Mouse (Mus musculus): ENCODE measurements around the gene Heatr9. TPM values are rescaled to one million over a fixed set of nuclear protein-coding genes. Genes with fewer than 3 reads are reported as not detected.
"Not testable (repeated sequence)": the region's sequence is repeated elsewhere in the genome, so short reads cannot be mapped to it uniquely, and the experiment has no call there.

Gene Heatr9
- polyA plus RNA-seq, 1 experiment from 2014 or later: not detected

DNA sequence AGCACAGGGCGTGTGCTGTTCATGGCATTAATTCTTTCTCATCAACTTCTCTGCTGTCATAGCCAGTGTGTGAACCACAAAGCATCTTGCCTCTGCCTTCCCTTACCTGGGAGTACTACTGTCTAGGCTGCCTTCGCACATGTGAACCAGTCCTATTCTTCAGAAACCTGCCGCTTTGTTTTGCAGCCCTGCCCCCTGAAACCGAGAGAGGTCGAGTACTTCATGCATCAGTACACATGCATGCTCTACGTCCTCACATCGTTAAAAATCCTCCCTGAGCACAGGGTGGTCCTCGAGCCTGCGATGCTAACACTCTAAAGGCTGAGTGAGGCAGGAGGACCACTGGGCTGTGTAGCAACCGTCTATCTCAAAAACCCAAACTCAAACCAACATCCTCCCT is 35.1 kb upstream of the Heatr9 start:
- no peak overlapping the region for H3K4me3 ChIP-seq (replicated peaks; ENCODE audit: low read length)
- H3K36me3 ChIP-seq (ENCODE audit: control insufficient read depth, insufficient read depth, low read length): no peaks in the 10 kb centered on the region
- H3K9me3 ChIP-seq (replicated peaks; ENCODE audit: control insufficient read depth, low read length): no peaks in the 10 kb centered on the region
- no peaks in the 10 kb centered on the region for H3K27me3 ChIP-seq (ENCODE audit: control insufficient read depth, insufficient read depth, low read length)
- ATAC-seq (ENCODE audit: insufficient read depth, low FRiP score): no peak
- 72% methylated on average over 10 of the region's 10 CpGs for WGBS
- no peak overlapping the region for H3K27ac ChIP-seq (ENCODE audit: low read length)
- no peak overlapping the region for H3K4me2 ChIP-seq (ENCODE audit: low read depth, low read length)
- H3K4me1 ChIP-seq (ENCODE audit: control insufficient read depth, insufficient read depth, low read length): no peaks in the 10 kb centered on the region
- no peak overlapping the region for H3K9ac ChIP-seq (ENCODE audit: low read length)

DNA sequence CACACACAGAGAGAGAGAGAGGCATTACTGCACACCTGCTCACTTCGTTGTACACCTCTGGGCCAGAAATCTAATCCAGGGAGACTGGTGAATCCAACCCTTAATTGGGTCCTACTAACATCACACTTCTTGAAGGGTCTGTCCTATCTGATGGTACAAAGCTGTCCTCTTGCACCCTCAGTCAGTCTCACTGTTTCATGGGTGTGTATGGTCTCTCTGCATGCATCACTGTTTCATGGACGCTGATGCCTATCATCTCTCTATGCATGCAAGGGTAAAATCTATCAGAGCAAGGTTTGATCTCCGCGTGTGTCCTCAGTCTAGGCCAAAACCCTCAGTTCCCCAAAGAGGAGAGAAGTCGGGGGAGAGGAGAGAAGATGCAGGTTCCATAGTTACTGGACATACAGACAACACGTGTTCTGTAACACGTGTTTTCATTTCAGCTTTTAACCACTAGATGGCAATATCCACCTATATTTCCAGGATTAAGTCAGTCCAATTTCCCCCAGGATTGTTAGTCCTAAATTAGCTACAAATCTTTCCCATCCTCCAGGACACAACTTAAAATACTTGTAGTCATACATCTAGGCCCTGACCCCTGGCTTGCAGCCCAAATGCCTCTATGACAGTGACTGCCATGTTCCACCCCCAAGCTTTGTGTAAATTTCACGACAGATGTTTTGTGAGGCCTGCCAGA is 34.3 kb upstream of the Heatr9 start:
- no peaks in the 10 kb centered on the region for H3K27me3 ChIP-seq (ENCODE audit: control insufficient read depth, insufficient read depth, low read length)
- no peak overlapping the region for H3K9ac ChIP-seq (ENCODE audit: low read length)
- H3K27ac ChIP-seq (ENCODE audit: low read length): no peak overlapping the region
- H3K9me3 ChIP-seq (replicated peaks; ENCODE audit: control insufficient read depth, low read length): no peaks in the 10 kb centered on the region
- H3K36me3 ChIP-seq (ENCODE audit: control insufficient read depth, insufficient read depth, low read length): no peaks in the 10 kb centered on the region
- H3K4me3 ChIP-seq (replicated peaks; ENCODE audit: low read length): no peak overlapping the region
- no peaks in the 10 kb centered on the region for H3K4me1 ChIP-seq (ENCODE audit: control insufficient read depth, insufficient read depth, low read length)
- ATAC-seq (ENCODE audit: insufficient read depth, low FRiP score): peak; percentile 56; the same call in 1 of the 2 replicates
- H3K4me2 ChIP-seq (ENCODE audit: low read depth, low read length): no peak overlapping the region
- WGBS: 26% methylated on average over 8 of the region's 8 CpGs

DNA sequence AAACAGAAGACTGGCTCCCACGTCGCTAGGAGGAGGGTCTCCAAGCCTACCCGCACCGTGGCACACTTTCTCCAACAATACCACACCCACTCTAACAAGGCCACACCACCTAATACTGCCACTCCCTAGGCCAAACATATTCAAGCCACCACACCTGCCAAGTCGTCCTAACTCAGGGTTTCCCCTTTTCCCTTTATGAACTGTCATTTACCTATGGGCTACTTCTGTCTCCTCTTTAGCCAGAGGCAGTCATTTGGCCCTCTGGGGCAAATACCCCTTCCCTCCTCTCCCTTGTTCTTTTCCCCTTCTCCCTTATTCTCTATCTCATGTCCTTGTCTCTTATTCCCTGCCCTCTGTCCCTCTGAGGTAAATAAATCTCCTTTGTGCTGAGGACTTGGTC is 29.7 kb upstream of the Heatr9 start:
- H3K4me3 ChIP-seq (replicated peaks; ENCODE audit: low read length): no peak overlapping the region
- H3K9ac ChIP-seq (ENCODE audit: low read length): no peak overlapping the region
- H3K27me3 ChIP-seq (ENCODE audit: control insufficient read depth, insufficient read depth, low read length): no peaks in the 10 kb centered on the region
- H3K9me3 ChIP-seq (replicated peaks; ENCODE audit: control insufficient read depth, low read length): no peaks in the 10 kb centered on the region
- ATAC-seq (ENCODE audit: insufficient read depth, low FRiP score): no peak
- 71% methylated on average over 5 of the region's 5 CpGs for WGBS
- no peak overlapping the region for H3K27ac ChIP-seq (ENCODE audit: low read length)
- H3K4me2 ChIP-seq (ENCODE audit: low read depth, low read length): no peak overlapping the region
- H3K36me3 ChIP-seq (ENCODE audit: control insufficient read depth, insufficient read depth, low read length): no peaks in the 10 kb centered on the region
- no peaks in the 10 kb centered on the region for H3K4me1 ChIP-seq (ENCODE audit: control insufficient read depth, insufficient read depth, low read length)

DNA sequence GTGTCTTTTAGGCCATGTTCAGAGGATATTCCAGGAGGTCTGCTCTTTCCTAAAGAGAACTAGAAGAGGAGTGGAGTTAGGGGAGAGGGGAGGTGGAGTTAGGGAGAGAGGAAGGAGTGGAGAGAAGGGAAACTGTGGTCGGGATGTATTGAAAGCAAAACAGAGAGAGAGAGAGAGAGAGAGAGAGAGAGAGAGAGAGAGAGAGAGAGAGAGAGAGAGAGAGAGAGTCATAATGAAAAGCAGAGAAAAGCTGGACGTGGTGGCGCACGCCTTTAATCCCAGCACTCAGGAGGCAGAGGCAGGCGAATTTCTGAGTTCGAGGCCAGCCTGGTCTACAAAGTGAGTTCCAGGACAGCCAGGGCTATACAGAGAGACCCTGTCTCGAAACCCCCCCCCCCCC is 29.1 kb upstream of the Heatr9 start:
- H3K4me3 ChIP-seq (replicated peaks; ENCODE audit: low read length); H3K9me3 ChIP-seq (replicated peaks; ENCODE audit: control insufficient read depth, low read length); H3K27ac ChIP-seq (ENCODE audit: low read length); ATAC-seq (ENCODE audit: insufficient read depth, low FRiP score); H3K4me2 ChIP-seq (ENCODE audit: low read depth, low read length); H3K4me1 ChIP-seq (ENCODE audit: control insufficient read depth, insufficient read depth, low read length); H3K9ac ChIP-seq (ENCODE audit: low read length); H3K36me3 ChIP-seq (ENCODE audit: control insufficient read depth, insufficient read depth, low read length); H3K27me3 ChIP-seq (ENCODE audit: control insufficient read depth, insufficient read depth, low read length): not testable (repeated sequence)
- WGBS: 83% methylated on average over 7 of the region's 7 CpGs

DNA sequence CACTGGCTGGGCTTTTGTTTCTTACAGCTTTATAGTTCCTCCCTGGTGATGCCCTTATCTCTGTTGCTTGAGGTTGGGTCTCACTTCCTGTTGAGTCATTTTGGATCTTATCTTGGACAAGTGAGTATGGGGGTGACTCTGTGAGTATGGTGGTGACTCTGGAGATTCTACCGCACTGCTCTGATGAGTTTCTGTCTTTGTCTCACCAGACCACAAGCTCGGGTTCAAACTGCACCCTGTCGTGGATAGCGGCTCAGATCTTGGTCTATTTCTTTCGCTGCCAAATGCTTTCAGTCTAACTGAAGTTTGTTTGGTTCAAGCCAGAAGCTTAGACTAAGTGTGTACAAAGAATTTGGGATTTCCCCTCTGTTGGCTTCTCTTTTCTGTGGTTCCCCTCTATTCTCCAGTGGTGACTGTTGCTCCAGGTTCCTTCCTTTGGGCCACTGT is 28.2 kb upstream of the Heatr9 start:
- Histone ChIP-seq H3K4me2 (ENCODE audit: low read depth, low read length) (no peak overlapping the region), H3K4me3 (replicated peaks; ENCODE audit: low read length) (no peak overlapping the region), H3K27me3 (ENCODE audit: control insufficient read depth, insufficient read depth, low read length) (no peaks in the 10 kb centered on the region), H3K4me1 (ENCODE audit: control insufficient read depth, insufficient read depth, low read length) (no peaks in the 10 kb centered on the region), H3K27ac (ENCODE audit: low read length) (no peak overlapping the region), H3K9me3 (replicated peaks; ENCODE audit: control insufficient read depth, low read length) (no peaks in the 10 kb centered on the region), H3K36me3 (ENCODE audit: control insufficient read depth, insufficient read depth, low read length) (no peaks in the 10 kb centered on the region), H3K9ac (ENCODE audit: low read length) (no peak overlapping the region)
- WGBS: 72% methylated on average over 5 of the region's 5 CpGs
- ATAC-seq (ENCODE audit: insufficient read depth, low FRiP score): no peak

DNA sequence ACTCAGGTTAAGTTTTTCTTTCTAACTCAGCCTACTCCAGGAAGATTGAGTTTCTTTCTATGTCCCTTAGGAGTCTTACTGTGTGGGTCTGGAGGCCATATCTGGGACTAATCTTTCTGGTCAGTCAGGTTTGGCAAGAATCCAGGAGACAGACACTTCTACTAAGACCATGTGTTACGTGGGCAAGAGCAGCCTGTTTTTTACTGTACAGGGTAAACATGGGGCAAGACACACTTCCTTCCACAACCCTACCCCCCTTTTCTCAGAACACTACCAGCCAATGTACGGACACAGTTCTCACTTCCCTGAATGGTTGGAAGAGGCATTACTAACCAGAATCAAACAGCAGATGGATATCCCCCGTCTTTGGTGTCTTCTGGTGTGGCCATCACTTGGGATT is 22.2 kb upstream of the Heatr9 start:
- H3K9ac ChIP-seq (ENCODE audit: low read length): no peak overlapping the region
- no peaks in the 10 kb centered on the region for H3K27me3 ChIP-seq (ENCODE audit: control insufficient read depth, insufficient read depth, low read length)
- no peaks in the 10 kb centered on the region for H3K36me3 ChIP-seq (ENCODE audit: control insufficient read depth, insufficient read depth, low read length)
- WGBS: 51% methylated on average over 3 of the region's 3 CpGs
- H3K4me3 ChIP-seq (replicated peaks; ENCODE audit: low read length): no peak overlapping the region
- no peak overlapping the region for H3K4me2 ChIP-seq (ENCODE audit: low read depth, low read length)
- H3K4me1 ChIP-seq (ENCODE audit: control insufficient read depth, insufficient read depth, low read length): no peaks in the 10 kb centered on the region
- peak; percentile 77; the same call in 1 of the 2 replicates for ATAC-seq (ENCODE audit: insufficient read depth, low FRiP score)
- H3K27ac ChIP-seq (ENCODE audit: low read length): no peak overlapping the region
- no peaks in the 10 kb centered on the region for H3K9me3 ChIP-seq (replicated peaks; ENCODE audit: control insufficient read depth, low read length)

DNA sequence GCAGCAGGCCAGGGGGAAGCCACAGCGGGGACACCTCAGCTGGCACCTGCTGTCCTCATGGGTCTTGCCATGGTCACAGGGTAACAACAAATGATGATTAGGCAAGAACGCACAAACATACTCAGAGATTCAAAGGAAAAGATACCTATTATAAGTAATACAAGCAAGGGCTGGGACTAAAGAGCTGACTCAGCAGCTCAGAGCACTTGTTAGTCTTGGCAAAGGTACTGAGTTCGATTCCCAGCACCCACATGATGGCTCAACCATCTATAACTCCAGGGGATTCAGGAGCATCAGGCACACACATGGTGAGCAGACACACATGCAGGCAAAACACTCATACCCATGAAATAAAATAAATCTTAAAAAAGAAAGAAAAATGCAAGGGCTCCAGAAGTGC is 19.4 kb upstream of the Heatr9 start:
- Histone ChIP-seq H3K4me2 (ENCODE audit: low read depth, low read length) (no peak overlapping the region), H3K9me3 (replicated peaks; ENCODE audit: control insufficient read depth, low read length) (no peaks in the 10 kb centered on the region), H3K27me3 (ENCODE audit: control insufficient read depth, insufficient read depth, low read length) (no peaks in the 10 kb centered on the region), H3K9ac (ENCODE audit: low read length) (no peak overlapping the region), H3K4me1 (ENCODE audit: control insufficient read depth, insufficient read depth, low read length) (no peaks in the 10 kb centered on the region), H3K27ac (ENCODE audit: low read length) (no peak overlapping the region), H3K36me3 (ENCODE audit: control insufficient read depth, insufficient read depth, low read length) (no peaks in the 10 kb centered on the region), H3K4me3 (replicated peaks; ENCODE audit: low read length) (no peak overlapping the region)
- no peak for ATAC-seq (ENCODE audit: insufficient read depth, low FRiP score)
- WGBS: 91% methylated on average over 3 of the region's 3 CpGs

DNA sequence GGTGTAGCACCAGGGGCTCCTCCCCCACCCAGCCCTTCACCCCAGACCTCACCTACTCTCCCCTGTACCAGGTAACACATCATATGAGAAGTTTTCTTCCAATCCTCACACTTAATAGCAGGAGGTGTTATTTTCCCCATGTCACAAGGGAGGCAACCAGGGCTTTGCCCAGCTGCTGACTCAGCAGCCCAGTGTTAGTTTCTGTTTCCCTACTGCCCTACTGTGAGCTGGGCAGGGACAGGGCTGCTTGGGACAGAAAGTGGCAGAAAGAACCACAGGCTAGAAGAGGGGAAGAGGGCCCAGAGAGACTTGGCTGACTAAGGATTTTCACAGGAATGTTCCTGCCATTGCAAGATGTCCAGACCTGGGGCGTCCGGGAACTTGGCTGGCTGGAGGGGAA is 19.0 kb upstream of the Heatr9 start:
- H3K4me2 ChIP-seq (ENCODE audit: low read depth, low read length): no peak overlapping the region
- no peak overlapping the region for H3K27ac ChIP-seq (ENCODE audit: low read length)
- H3K27me3 ChIP-seq (ENCODE audit: control insufficient read depth, insufficient read depth, low read length): no peaks in the 10 kb centered on the region
- H3K4me3 ChIP-seq (replicated peaks; ENCODE audit: low read length): no peak overlapping the region
- H3K9ac ChIP-seq (ENCODE audit: low read length): no peak overlapping the region
- no peaks in the 10 kb centered on the region for H3K36me3 ChIP-seq (ENCODE audit: control insufficient read depth, insufficient read depth, low read length)
- no peaks in the 10 kb centered on the region for H3K9me3 ChIP-seq (replicated peaks; ENCODE audit: control insufficient read depth, low read length)
- ATAC-seq (ENCODE audit: insufficient read depth, low FRiP score): no peak
- 84% methylated on average over 2 of the region's 2 CpGs for WGBS
- no peaks in the 10 kb centered on the region for H3K4me1 ChIP-seq (ENCODE audit: control insufficient read depth, insufficient read depth, low read length)

DNA sequence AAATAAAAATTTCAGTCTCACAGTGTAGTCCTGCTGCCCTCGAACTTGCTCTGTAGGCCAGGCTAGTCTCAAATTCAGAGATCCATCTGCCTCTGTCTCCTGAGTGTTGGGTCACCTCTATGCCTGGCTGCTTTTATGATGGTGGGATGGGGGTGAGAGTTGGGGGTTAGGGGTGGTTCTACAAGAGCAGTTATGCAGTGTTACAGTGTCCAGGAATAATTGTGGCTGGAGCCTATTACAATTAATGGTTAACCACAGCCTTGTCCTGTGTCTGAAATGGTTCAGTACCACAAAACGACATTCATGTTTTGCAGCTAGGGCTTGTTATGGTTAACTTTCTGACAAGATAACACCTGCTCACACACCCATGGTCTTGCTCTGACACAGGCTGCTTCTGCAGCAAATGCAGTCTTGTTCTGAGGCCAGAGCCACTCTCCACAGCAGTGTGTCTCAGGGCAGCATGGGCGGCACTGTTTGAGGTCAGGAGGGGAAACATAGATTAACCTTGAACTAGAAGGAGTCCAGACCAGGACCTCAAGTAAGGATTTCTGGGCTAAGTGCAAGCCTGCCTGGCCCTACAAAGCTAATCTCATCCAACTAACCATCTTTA is 16.8 kb upstream of the Heatr9 start:
- no peaks in the 10 kb centered on the region for H3K27me3 ChIP-seq (ENCODE audit: control insufficient read depth, insufficient read depth, low read length)
- no peak overlapping the region for H3K27ac ChIP-seq (ENCODE audit: low read length)
- H3K36me3 ChIP-seq (ENCODE audit: control insufficient read depth, insufficient read depth, low read length): no peaks in the 10 kb centered on the region
- H3K9me3 ChIP-seq (replicated peaks; ENCODE audit: control insufficient read depth, low read length): no peaks in the 10 kb centered on the region
- no peak overlapping the region for H3K9ac ChIP-seq (ENCODE audit: low read length)
- no peak for ATAC-seq (ENCODE audit: insufficient read depth, low FRiP score)
- H3K4me3 ChIP-seq (replicated peaks; ENCODE audit: low read length): no peak overlapping the region
- H3K4me1 ChIP-seq (ENCODE audit: control insufficient read depth, insufficient read depth, low read length): peaks cover 9% of the 10 kb centered on the region; the same call in 1 of the 2 replicates
- no peak overlapping the region for H3K4me2 ChIP-seq (ENCODE audit: low read depth, low read length)
- WGBS: 55% methylated on average over 3 of the region's 3 CpGs
